Mouse (Mus musculus) liver, embryonic 16.5 days (tissue): ENCODE results near the gene Rabgap1. TPM values are rescaled to one million over a fixed set of nuclear protein-coding genes. Genes with fewer than 3 reads are reported as not detected.
A peak's percentile ranks its signal among the peaks of the same experiment; 100 is the strongest.

Experiments
- ATAC-seq: fragments of 200-750 bp; cut with Nextera tagmentation; 2 replicates; pipeline ENCODE4 v1.8.0; 2017; ENCODE audit warnings: low read depth, mild to moderate bottlenecking, moderate number of reproducible peaks, moderate library complexity
- H3K27ac ChIP-seq: fragments of 300-500 bp; sonication (generic); 2 replicates; pipeline ENCODE4 v1.5.1; 2014; ENCODE audit warnings: mild to moderate bottlenecking, low read length
- H3K27me3 ChIP-seq: fragments of 300-500 bp; sonication (generic); 2 replicates; pipeline ENCODE4 v1.6.1; 2014; ENCODE audit warnings: low read depth, low read length, mixed read lengths; ENCODE audit not compliant: control insufficient read depth, insufficient read depth
- H3K36me3 ChIP-seq: fragments of 300-500 bp; sonication (generic); 2 replicates; pipeline ENCODE4 v1.6.1; 2014; ENCODE audit warnings: mild to moderate bottlenecking; ENCODE audit not compliant: control insufficient read depth, insufficient read depth
- H3K4me1 ChIP-seq: fragments of 300-500 bp; sonication (generic); 2 replicates; pipeline ENCODE4 v1.6.1; 2014; ENCODE audit warnings: low read depth, low read length, mixed read lengths; ENCODE audit not compliant: control insufficient read depth
- H3K4me2 ChIP-seq: fragments of 300-500 bp; sonication (generic); 2 replicates; pipeline ENCODE4 v1.6.1; 2014; ENCODE audit warnings: low read depth, low read length, mixed read lengths
- H3K4me3 ChIP-seq: fragments of 300-500 bp; sonication (generic); 2 replicates; pipeline ENCODE4 v1.5.1; 2014; ENCODE audit warnings: low read depth, mild to moderate bottlenecking, low read length
- H3K9ac ChIP-seq: fragments of 300-500 bp; sonication (generic); 2 replicates; pipeline ENCODE4 v1.6.1; 2014; ENCODE audit warnings: low read depth, low read length
- H3K9me3 ChIP-seq: fragments of 300-500 bp; sonication (generic); replicated peaks from 2 replicates; pipeline ENCODE4 v1.6.1; 2016; ENCODE audit warnings: low read length; ENCODE audit not compliant: control insufficient read depth
- WGBS: fragments of 180-500 bp; shearing (Covaris S2); extraction: QIAGEN DNeasy Blood & Tissue Kit; methylation state at CpG from one replicate; pipeline ENCODE4 v1.1.7; 2014; ENCODE audit not compliant: insufficient replicate concordance; 5-methylcytosine and 5-hydroxymethylcytosine counted together
- polyA plus RNA-seq: library from polyadenylated mRNA; unstranded; fragments of >200 nt; fragmentation: Nextera tagmentation; extraction: Ambion mirVana; gene quantifications from 2 replicates; pipeline ENCODE4 v1.2.1, GENCODE M21; 2015

Rabgap1 gene
- polyA plus RNA-seq, 1 experiment from 2014 or later, result 7.2 TPM

GRCm38 (mm10) chr2:37570703-37571102 is 127.6 kb downstream of the Rabgap1 start:
- peak; percentile 86 for ATAC-seq
- no peak overlapping the region for H3K27ac ChIP-seq
- no peak overlapping the region for H3K4me3 ChIP-seq
- peaks cover 6% of the 10 kb centered on the region for H3K4me1 ChIP-seq
- no peaks in the 10 kb centered on the region for H3K9me3 ChIP-seq
- 83% methylated on average over 2 of the region's 2 CpGs for whole genome bisulfite sequencing
- H3K9ac ChIP-seq, result no peak overlapping the region
- no peaks in the 10 kb centered on the region; the same call in 1 of the 2 replicates for H3K36me3 ChIP-seq
- no peak overlapping the region for H3K4me2 ChIP-seq
- H3K27me3 ChIP-seq, result no peaks in the 10 kb centered on the region

- Histone ChIP-seq H3K36me3 (no peaks in the 10 kb centered on the region), H3K4me2 (no peak overlapping the region), H3K9me3 (no peaks in the 10 kb centered on the region), H3K4me1 (peaks cover 6% of the 10 kb centered on the region), H3K27me3 (no peaks in the 10 kb centered on the region), H3K27ac (no peak overlapping the region), H3K9ac (no peak overlapping the region), H3K4me3 (no peak overlapping the region)
- 72% methylated on average over 2 of the region's 2 CpGs for WGBS
- ATAC-seq, result no peak
Measured at GRCm38 (mm10) chr2:37572141-37572540, 129.1 kb downstream of the Rabgap1 start.

- ATAC-seq, result no peak
Measured at GRCm38 (mm10) chr2:37576661-37577060, 133.6 kb downstream of the Rabgap1 start.

GRCm38 (mm10) chr2:37578185-37578584 is 135.1 kb downstream of the Rabgap1 start:
- H3K4me2 ChIP-seq, result no peak overlapping the region
- ATAC-seq, result no peak
- no peak overlapping the region for H3K9ac ChIP-seq
- no peaks in the 10 kb centered on the region for H3K27me3 ChIP-seq
- H3K4me3 ChIP-seq, result no peak overlapping the region
- no peak overlapping the region for H3K27ac ChIP-seq
- no peaks in the 10 kb centered on the region for H3K9me3 ChIP-seq
- H3K4me1 ChIP-seq, result no peaks in the 10 kb centered on the region
- 55% methylated on average over 2 of the region's 2 CpGs for WGBS
- no peaks in the 10 kb centered on the region for H3K36me3 ChIP-seq

More at GRCm38 (mm10) chr2:37576661-37577060, 133.6 kb downstream of the Rabgap1 start:
- H3K4me3 ChIP-seq, result no peak overlapping the region
- H3K27ac ChIP-seq, result no peak overlapping the region
- no peaks in the 10 kb centered on the region for H3K36me3 ChIP-seq
- H3K4me2 ChIP-seq, result no peak overlapping the region
- H3K9ac ChIP-seq, result no peak overlapping the region
- H3K9me3 ChIP-seq, result no peaks in the 10 kb centered on the region
- no peaks in the 10 kb centered on the region for H3K27me3 ChIP-seq
- H3K4me1 ChIP-seq, result no peaks in the 10 kb centered on the region
- WGBS, result 69% methylated on average over 1 of the region's 1 CpGs

- H3K36me3 ChIP-seq, result peaks cover 2% of the 10 kb centered on the region; the same call in 1 of the 2 replicates
- no peak overlapping the region for H3K27ac ChIP-seq
- peak; percentile 62; the same call in 1 of the 2 replicates for ATAC-seq
Measured at GRCm38 (mm10) chr2:37587919-37588318, 144.8 kb downstream of the Rabgap1 start.

More at GRCm38 (mm10) chr2:37587919-37588318, 144.8 kb downstream of the Rabgap1 start:
- Histone ChIP-seq H3K4me3 (no peak overlapping the region), H3K9ac (no peak overlapping the region), H3K27me3 (no peaks in the 10 kb centered on the region), H3K4me1 (no peaks in the 10 kb centered on the region), H3K9me3 (no peaks in the 10 kb centered on the region), H3K4me2 (no peak overlapping the region)

Other genes starting within 250 kb of the Rabgap1 start
- gene Olfr366, start 231.7 kb upstream of the Rabgap1 start, polyA plus RNA-seq, result not detected in 2 replicates
- gene Olfr368, start 116.8 kb upstream of the Rabgap1 start, polyA plus RNA-seq, result not detected in 2 replicates
- 10.2 and 11.2 TPM in 2 replicates for gene Pdcl, start 83.9 kb upstream of the Rabgap1 start, polyA plus RNA-seq
- 4.2 and 4.6 TPM in 2 replicates for gene Rc3h2, start 20.4 kb upstream of the Rabgap1 start, polyA plus RNA-seq
- 1.8 TPM in 2 replicates for gene Zbtb26, start 144 bp upstream of the Rabgap1 start, polyA plus RNA-seq
- 2.9 and 3.1 TPM in 2 replicates for gene Zbtb6, start 108 bp upstream of the Rabgap1 start, polyA plus RNA-seq
- gene Gpr21, start 73.1 kb downstream of the Rabgap1 start, polyA plus RNA-seq, result 0.12 and 0.34 TPM in 2 replicates